Mouse (Mus musculus) myocyte (in vitro differentiated cells): Measurements from ENCODE around the gene Lats2.

Experiments
- CEBPB ChIP-seq: IDR thresholded peaks from 2 replicates; pipeline ENCODE4 v1.6.1; 2011; ENCODE audit warnings: mild to moderate bottlenecking, moderate library complexity; ENCODE audit not compliant: poor library complexity, insufficient read depth, severe bottlenecking
- E2F4 ChIP-seq: IDR thresholded peaks from one replicate; pipeline ENCODE4 v1.6.1; 2011; ENCODE audit warnings: mild to moderate bottlenecking, control low read depth, moderate library complexity; ENCODE audit not compliant: insufficient read depth
- MAX ChIP-seq: IDR thresholded peaks from one replicate; pipeline ENCODE4 v1.6.1; 2011; ENCODE audit warnings: low read depth, mild to moderate bottlenecking, control low read depth
- MYOG ChIP-seq, 3 experiments: IDR thresholded peaks; one replicate each; pipeline ENCODE4 v1.6.1; 2011; ENCODE audit warnings: control low read depth in 2 of 3, low read depth in 2 of 3, mild to moderate bottlenecking in 2 of 3; ENCODE audit not compliant: insufficient read length in 2 of 3, control insufficient read depth in 1 of 3, insufficient read depth in 1 of 3
- POLR2A ChIP-seq: IDR thresholded peaks from one replicate; pipeline ENCODE4 v1.6.1; 2011; ENCODE audit warnings: low read depth, mild to moderate bottlenecking, control low read depth, moderate library complexity; ENCODE audit not compliant: insufficient read length
- POLR2AphosphoS2 ChIP-seq: IDR thresholded peaks from one replicate; pipeline ENCODE4 v1.6.1; 2011; ENCODE audit warnings: low read depth, control low read depth; ENCODE audit not compliant: insufficient read length
- REST ChIP-seq: IDR thresholded peaks from one replicate; pipeline ENCODE4 v1.6.1; 2011; ENCODE audit warnings: mild to moderate bottlenecking, control low read depth, moderate library complexity; ENCODE audit not compliant: insufficient read depth, insufficient read length
- SRF ChIP-seq: IDR thresholded peaks from one replicate; pipeline ENCODE4 v1.6.1; 2011; ENCODE audit warnings: low read depth; ENCODE audit not compliant: control insufficient read depth, insufficient read length
- TCF12 ChIP-seq: IDR thresholded peaks from one replicate; pipeline ENCODE4 v1.6.1; 2011; ENCODE audit warnings: mild to moderate bottlenecking, control low read depth; ENCODE audit not compliant: poor library complexity, insufficient read depth, severe bottlenecking
- TCF3 ChIP-seq: IDR thresholded peaks from one replicate; pipeline ENCODE4 v1.6.1; 2011; ENCODE audit warnings: low read depth, control low read depth; ENCODE audit not compliant: insufficient read length
- USF1 ChIP-seq: IDR thresholded peaks from one replicate; pipeline ENCODE4 v1.6.1; 2011; ENCODE audit warnings: low read depth, mild to moderate bottlenecking, control low read depth, moderate library complexity

DNA sequence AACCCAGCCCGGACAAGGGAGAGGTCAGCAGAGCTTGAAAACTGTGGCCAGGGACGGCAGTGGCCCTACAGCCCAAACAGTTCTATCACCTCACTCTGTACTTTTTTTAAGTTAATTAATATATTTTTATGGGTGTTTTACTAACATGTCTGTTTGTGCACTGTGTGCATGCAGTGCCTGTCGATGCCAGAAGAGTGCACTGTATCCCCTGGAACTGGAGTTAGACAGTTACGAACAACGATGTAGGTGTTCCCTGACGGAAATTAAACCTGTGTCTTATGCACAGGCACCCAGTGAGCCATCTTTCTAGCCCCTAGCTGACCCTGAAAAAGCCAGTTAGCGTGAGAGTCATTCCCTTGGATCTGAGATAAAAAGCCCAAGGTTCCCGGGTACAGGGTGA lies 62.6 kb downstream of the Lats2 start:
- TF ChIP-seq POLR2A (no peak), MAX (no peak), USF1 (no peak), REST (no peak), TCF12 (no peak), TCF3 (no peak), MYOG (IDR thresholded peaks at IDR 0.05; ENCODE audit: control insufficient read depth in 1 of 3, insufficient read depth in 1 of 3, insufficient read length in 2 of 3, low read depth in 2 of 3) (no peak), POLR2AphosphoS2 (no peak), CEBPB (no peak), SRF (no peak), E2F4 (no peak)
